Mouse (Mus musculus): ENCODE measurements at regions not wholly inside any gene's neighbourhood (a gene's known extent, or its start where the extent isn't known, plus 50 kb on each side); places are given as distances from the start of the nearest gene placed in this dataset.

DNA sequence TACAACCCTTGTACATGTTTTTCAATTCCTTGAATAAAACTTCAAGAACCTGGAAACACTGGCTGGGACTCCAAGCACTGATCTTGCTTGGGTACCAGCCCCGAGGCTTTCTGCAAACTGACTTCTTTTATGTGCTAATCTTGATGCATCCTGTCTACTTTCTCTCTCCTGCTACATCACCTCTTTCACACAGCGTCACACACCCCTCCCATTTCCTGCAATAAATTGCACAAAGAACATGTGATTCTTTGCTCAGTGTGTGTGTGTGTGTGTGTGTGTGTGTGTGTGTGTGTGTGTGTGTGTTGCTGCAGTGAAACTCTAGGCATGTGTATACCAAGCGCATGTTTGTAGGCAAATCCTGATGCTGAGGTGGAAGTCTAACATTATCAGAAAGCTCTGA lies 487.7 kb upstream of the Hs6st1 start:
- H3K4me3 ChIP-seq, result no peak overlapping the region
- H3K36me3 ChIP-seq (ENCODE audit: control insufficient read depth, insufficient read depth), result no peaks in the 10 kb centered on the region
- H3K79me2 ChIP-seq (ENCODE audit: control insufficient read depth, insufficient read depth), result no peaks in the 10 kb centered on the region
- no peak overlapping the region for H3ac ChIP-seq (ENCODE audit: control insufficient read depth, insufficient read length)
- H3K4me2 ChIP-seq (ENCODE audit: low read depth), result no peak overlapping the region
- H3K27me3 ChIP-seq (ENCODE audit: control insufficient read depth, insufficient read depth, insufficient read length), result no peaks in the 10 kb centered on the region
- TF ChIP-seq POLR2AphosphoS2 (IDR thresholded peaks at IDR 0.05; ENCODE audit: insufficient read length, low read depth), result no peak
- no peak for TF ChIP-seq REST (IDR thresholded peaks at IDR 0.05; ENCODE audit: insufficient read depth, insufficient read length)
- no peak for TF ChIP-seq TCF3 (IDR thresholded peaks at IDR 0.05; ENCODE audit: insufficient read length, low read depth)
- no peak for TF ChIP-seq POLR2A (IDR thresholded peaks at IDR 0.05; ENCODE audit: insufficient read length, low read depth)
- no peak for TF ChIP-seq MAX (IDR thresholded peaks at IDR 0.05; ENCODE audit: low read depth)
- no peak for TF ChIP-seq MYOD1 (IDR thresholded peaks at IDR 0.05; ENCODE audit: control insufficient read depth in 1 of 3, insufficient read length in 2 of 3, low read depth in 2 of 3)
- TF ChIP-seq TCF12 (IDR thresholded peaks at IDR 0.05; ENCODE audit: insufficient read depth, poor library complexity, severe bottlenecking), result no peak
- no peak for TF ChIP-seq E2F4 (IDR thresholded peaks at IDR 0.05; ENCODE audit: insufficient read depth)
- no peak for TF ChIP-seq USF1 (IDR thresholded peaks at IDR 0.05; ENCODE audit: low read depth)

DNA sequence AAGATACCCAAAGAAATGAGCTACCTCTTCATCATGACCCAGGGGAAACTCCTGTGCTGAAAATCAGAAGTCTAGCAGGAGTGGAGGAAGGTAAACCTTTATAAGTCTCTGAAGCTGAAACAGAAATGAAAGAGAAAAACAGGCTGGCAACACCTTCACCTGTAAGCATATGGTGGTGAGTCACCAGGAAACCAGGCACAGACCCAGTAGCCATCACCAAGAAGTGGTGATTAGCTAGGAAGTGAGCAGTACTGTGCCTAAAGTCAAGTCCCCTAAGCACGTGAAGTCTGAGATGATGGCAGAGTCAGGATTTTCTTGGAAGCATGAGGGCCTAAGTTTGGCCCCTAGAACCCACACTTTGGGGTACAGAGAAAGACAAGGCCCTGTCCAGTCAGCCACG lies 480.3 kb upstream of the Hs6st1 start:
- TF ChIP-seq E2F4 (IDR thresholded peaks at IDR 0.05; ENCODE audit: insufficient read depth) (no peak), REST (IDR thresholded peaks at IDR 0.05; ENCODE audit: insufficient read depth, insufficient read length) (no peak), TCF3 (IDR thresholded peaks at IDR 0.05; ENCODE audit: insufficient read length, low read depth) (no peak), MYOG (IDR thresholded peaks at IDR 0.05; ENCODE audit: control insufficient read depth in 1 of 3, insufficient read depth in 1 of 3, insufficient read length in 2 of 3, low read depth in 2 of 3) (no peak), CEBPB (IDR thresholded peaks at IDR 0.05; ENCODE audit: insufficient read depth, poor library complexity, severe bottlenecking) (no peak), MAX (IDR thresholded peaks at IDR 0.05; ENCODE audit: low read depth) (no peak), SRF (IDR thresholded peaks at IDR 0.05; ENCODE audit: control insufficient read depth, insufficient read length, low read depth) (no peak), POLR2A (IDR thresholded peaks at IDR 0.05; ENCODE audit: insufficient read length, low read depth) (no peak), TCF12 (IDR thresholded peaks at IDR 0.05; ENCODE audit: insufficient read depth, poor library complexity, severe bottlenecking) (no peak), MYOD1 (IDR thresholded peaks at IDR 0.05; ENCODE audit: control insufficient read depth in 1 of 3, insufficient read length in 2 of 3, low read depth in 2 of 3) (no peak)
- Histone ChIP-seq H3ac (ENCODE audit: control insufficient read depth, insufficient read length) (no peak overlapping the region), H3K36me3 (ENCODE audit: control insufficient read depth, insufficient read depth) (no peaks in the 10 kb centered on the region), H3K79me2 (ENCODE audit: control insufficient read depth, insufficient read depth) (no peaks in the 10 kb centered on the region), H3K27me3 (ENCODE audit: control insufficient read depth, insufficient read depth, insufficient read length) (no peaks in the 10 kb centered on the region), H3K4me2 (ENCODE audit: low read depth) (no peak overlapping the region), H3K4me3 (no peak overlapping the region)

DNA sequence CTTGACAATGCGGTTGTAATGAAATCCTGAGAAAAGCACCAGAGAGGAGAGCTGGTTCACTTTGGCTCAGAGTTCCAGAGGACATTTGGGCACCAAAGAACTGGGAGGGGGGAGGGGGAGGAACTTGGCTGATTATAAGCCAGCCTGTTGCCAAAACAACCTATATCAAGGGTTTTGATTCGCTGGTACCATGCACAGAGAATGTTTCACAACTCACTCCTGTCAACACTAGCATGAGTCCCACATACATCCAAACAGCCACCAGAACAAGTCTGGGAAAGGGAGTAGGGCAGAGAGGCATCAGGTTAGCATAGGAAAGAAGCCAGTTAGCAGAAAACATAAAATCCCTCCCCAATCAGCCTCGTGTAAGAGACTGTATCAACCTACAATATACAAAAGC lies 479.3 kb upstream of the Hs6st1 start:
- H3K79me2 ChIP-seq (ENCODE audit: control insufficient read depth, insufficient read depth), result no peaks in the 10 kb centered on the region
- TF ChIP-seq POLR2A (IDR thresholded peaks at IDR 0.05; ENCODE audit: insufficient read length, low read depth) (no peak), TCF3 (IDR thresholded peaks at IDR 0.05; ENCODE audit: insufficient read length, low read depth) (no peak), REST (IDR thresholded peaks at IDR 0.05; ENCODE audit: insufficient read depth, insufficient read length) (no peak), USF1 (IDR thresholded peaks at IDR 0.05; ENCODE audit: low read depth) (no peak), MYOG (IDR thresholded peaks at IDR 0.05; ENCODE audit: control insufficient read depth in 1 of 3, insufficient read depth in 1 of 3, insufficient read length in 2 of 3, low read depth in 2 of 3) (no peak), CEBPB (IDR thresholded peaks at IDR 0.05; ENCODE audit: insufficient read depth, poor library complexity, severe bottlenecking) (no peak), SRF (IDR thresholded peaks at IDR 0.05; ENCODE audit: control insufficient read depth, insufficient read length, low read depth) (no peak), E2F4 (IDR thresholded peaks at IDR 0.05; ENCODE audit: insufficient read depth) (no peak), MYOD1 (IDR thresholded peaks at IDR 0.05; ENCODE audit: control insufficient read depth in 1 of 3, insufficient read length in 2 of 3, low read depth in 2 of 3) (no peak), POLR2AphosphoS2 (IDR thresholded peaks at IDR 0.05; ENCODE audit: insufficient read length, low read depth) (no peak), TCF12 (IDR thresholded peaks at IDR 0.05; ENCODE audit: insufficient read depth, poor library complexity, severe bottlenecking) (no peak), MAX (IDR thresholded peaks at IDR 0.05; ENCODE audit: low read depth) (no peak)
- H3K4me2 ChIP-seq (ENCODE audit: low read depth), result no peak overlapping the region
- H3ac ChIP-seq (ENCODE audit: control insufficient read depth, insufficient read length), result no peak overlapping the region
- no peak overlapping the region for H3K4me3 ChIP-seq
- no peaks in the 10 kb centered on the region for H3K36me3 ChIP-seq (ENCODE audit: control insufficient read depth, insufficient read depth)
- no peaks in the 10 kb centered on the region for H3K27me3 ChIP-seq (ENCODE audit: control insufficient read depth, insufficient read depth, insufficient read length)

DNA sequence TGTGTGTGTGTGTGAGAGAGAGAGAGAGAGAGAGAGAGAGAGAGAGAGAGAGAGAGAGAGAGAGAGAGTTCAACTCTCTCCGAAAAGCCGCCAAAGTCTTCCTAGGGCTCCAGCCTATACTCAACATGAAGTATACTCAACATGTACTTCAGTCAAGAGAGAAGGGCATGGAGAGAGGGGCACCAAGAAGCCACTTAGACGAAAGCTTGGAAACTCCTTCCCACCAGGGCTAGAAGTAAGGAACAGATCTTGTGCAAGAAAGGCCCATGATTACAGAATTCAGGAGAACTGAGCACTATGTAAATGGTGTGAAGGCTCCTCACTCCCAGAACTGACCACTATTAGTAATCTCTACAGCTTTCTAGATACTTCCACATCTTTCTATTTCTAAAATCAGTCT lies 467.4 kb upstream of the Hs6st1 start:
- no peak for TF ChIP-seq MYOG (IDR thresholded peaks at IDR 0.05; ENCODE audit: control insufficient read depth in 1 of 3, insufficient read depth in 1 of 3, insufficient read length in 2 of 3, low read depth in 2 of 3)
- no peak for TF ChIP-seq TCF12 (IDR thresholded peaks at IDR 0.05; ENCODE audit: insufficient read depth, poor library complexity, severe bottlenecking)
- TF ChIP-seq MYOD1 (IDR thresholded peaks at IDR 0.05; ENCODE audit: control insufficient read depth in 1 of 3, insufficient read length in 2 of 3, low read depth in 2 of 3), result no peak
- TF ChIP-seq REST (IDR thresholded peaks at IDR 0.05; ENCODE audit: insufficient read depth, insufficient read length), result no peak
- TF ChIP-seq USF1 (IDR thresholded peaks at IDR 0.05; ENCODE audit: low read depth), result no peak
- no peak for TF ChIP-seq MAX (IDR thresholded peaks at IDR 0.05; ENCODE audit: low read depth)
- no peak for TF ChIP-seq CEBPB (IDR thresholded peaks at IDR 0.05; ENCODE audit: insufficient read depth, poor library complexity, severe bottlenecking)
- no peak for TF ChIP-seq TCF3 (IDR thresholded peaks at IDR 0.05; ENCODE audit: insufficient read length, low read depth)
- TF ChIP-seq POLR2A (IDR thresholded peaks at IDR 0.05; ENCODE audit: insufficient read length, low read depth), result no peak
- TF ChIP-seq POLR2AphosphoS2 (IDR thresholded peaks at IDR 0.05; ENCODE audit: insufficient read length, low read depth), result no peak
- TF ChIP-seq SRF (IDR thresholded peaks at IDR 0.05; ENCODE audit: control insufficient read depth, insufficient read length, low read depth), result no peak
- TF ChIP-seq E2F4 (IDR thresholded peaks at IDR 0.05; ENCODE audit: insufficient read depth), result no peak
- Histone ChIP-seq H3K79me2 (ENCODE audit: control insufficient read depth, insufficient read depth) (no peaks in the 10 kb centered on the region), H3K4me2 (ENCODE audit: low read depth) (no peak overlapping the region), H3ac (ENCODE audit: control insufficient read depth, insufficient read length) (no peak overlapping the region), H3K36me3 (ENCODE audit: control insufficient read depth, insufficient read depth) (no peaks in the 10 kb centered on the region), H3K27me3 (ENCODE audit: control insufficient read depth, insufficient read depth, insufficient read length) (no peaks in the 10 kb centered on the region), H3K4me3 (no peak overlapping the region)

DNA sequence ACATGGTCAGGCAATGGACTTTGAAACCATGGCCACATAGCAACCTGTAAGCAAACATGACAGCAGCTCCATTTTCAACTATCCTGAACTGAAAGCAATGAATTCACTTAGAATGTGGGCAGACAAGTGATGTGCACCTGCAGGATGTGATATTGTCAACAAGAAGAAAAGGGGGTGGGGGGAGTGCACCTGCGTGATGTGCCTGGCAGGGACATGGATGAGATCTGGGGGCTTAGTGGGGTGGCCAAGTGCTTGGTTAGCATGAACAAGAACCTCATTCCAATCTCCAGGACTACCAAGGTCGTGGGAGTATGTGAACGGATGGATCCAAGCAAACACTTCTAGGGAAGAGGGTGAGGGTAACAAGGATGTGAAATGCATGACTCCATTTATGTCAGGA lies 453.1 kb upstream of the Hs6st1 start:
- Histone ChIP-seq H3K4me3 (no peak overlapping the region), H3K79me2 (ENCODE audit: control insufficient read depth, insufficient read depth) (no peaks in the 10 kb centered on the region), H3ac (ENCODE audit: control insufficient read depth, insufficient read length) (no peak overlapping the region), H3K27me3 (ENCODE audit: control insufficient read depth, insufficient read depth, insufficient read length) (no peaks in the 10 kb centered on the region), H3K4me2 (ENCODE audit: low read depth) (no peak overlapping the region), H3K36me3 (ENCODE audit: control insufficient read depth, insufficient read depth) (no peaks in the 10 kb centered on the region)
- no peak for TF ChIP-seq TCF3 (IDR thresholded peaks at IDR 0.05; ENCODE audit: insufficient read length, low read depth)
- no peak for TF ChIP-seq POLR2AphosphoS2 (IDR thresholded peaks at IDR 0.05; ENCODE audit: insufficient read length, low read depth)
- no peak for TF ChIP-seq POLR2A (IDR thresholded peaks at IDR 0.05; ENCODE audit: insufficient read length, low read depth)
- no peak for TF ChIP-seq MYOG (IDR thresholded peaks at IDR 0.05; ENCODE audit: control insufficient read depth in 1 of 3, insufficient read depth in 1 of 3, insufficient read length in 2 of 3, low read depth in 2 of 3)
- TF ChIP-seq MAX (IDR thresholded peaks at IDR 0.05; ENCODE audit: low read depth), result no peak
- no peak for TF ChIP-seq CEBPB (IDR thresholded peaks at IDR 0.05; ENCODE audit: insufficient read depth, poor library complexity, severe bottlenecking)
- TF ChIP-seq E2F4 (IDR thresholded peaks at IDR 0.05; ENCODE audit: insufficient read depth), result no peak
- TF ChIP-seq TCF12 (IDR thresholded peaks at IDR 0.05; ENCODE audit: insufficient read depth, poor library complexity, severe bottlenecking), result no peak
- TF ChIP-seq REST (IDR thresholded peaks at IDR 0.05; ENCODE audit: insufficient read depth, insufficient read length), result no peak
- TF ChIP-seq USF1 (IDR thresholded peaks at IDR 0.05; ENCODE audit: low read depth), result no peak
- TF ChIP-seq SRF (IDR thresholded peaks at IDR 0.05; ENCODE audit: control insufficient read depth, insufficient read length, low read depth), result no peak
- no peak for TF ChIP-seq MYOD1 (IDR thresholded peaks at IDR 0.05; ENCODE audit: control insufficient read depth in 1 of 3, insufficient read length in 2 of 3, low read depth in 2 of 3)
